In genomic region chr7:100843866-100844265, GRCm38 (mm10) we compare ENCODE assay signal across 14 mouse cellular contexts. TPM values are rescaled to one million over a fixed set of nuclear protein-coding genes. Genes with fewer than 3 reads are reported as not detected.
DNase-seq lines count a peak whose midpoint lies in the region; ATAC-seq and TF ChIP-seq lines count a peak whose summit lies in the region.
"Had no signal": no experiment of that assay in that cellular context is flagged by ENCODE, and none has a peak within 500 bp of the region (broad histone marks: within the 10 kb centered on the region; RNA-seq: fewer than 3 reads in every experiment).

No protein-coding gene starts in this region.

- peak overlapping the region; percentile 74; the same call in 1 of the 2 replicates for H3K27ac ChIP-seq in layer of hippocampus, adult 2 months
- H3K27ac ChIP-seq in left cerebral cortex, adult 2 months = no peak overlapping the region
- H3K27ac ChIP-seq: hindbrain, embryonic 13.5 days; macrophage; neural tube, embryonic 13.5 days had no signal

- intact Hi-C loops in left cerebral cortex, adult 2 months (cut with DNase I) = no loop called here

- no peak for DNase-seq in layer of hippocampus, adult 2 months (ENCODE audit: low spot score in 2 of 2)
- DNase-seq in layer of hippocampus, postnatal 10 days (ENCODE audit: low spot score in 2 of 2) = no peak
- peak; percentile 83 for DNase-seq in liver
- DNase-seq in left cerebral cortex, adult 2 months (ENCODE audit: extremely low spot score in 1 of 2, low spot score in 2 of 2) = no peak
- no peak for DNase-seq in Muller cell, postnatal 12 days (ENCODE audit: inconsistent ontology term)
- DNase-seq: cerebellum, adult 9-10 months; kidney, adult 2 months; retina, postnatal 1 day; thymus, adult 2 months had no signal

- peak; percentile 69 for ATAC-seq in erythroblast, adult 5-6 weeks (replicated peaks; ENCODE audit: low FRiP score, poor library complexity, severe bottlenecking)
- ATAC-seq in megakaryocyte-erythroid progenitor cell, adult 5-6 weeks (replicated peaks; ENCODE audit: low FRiP score, low TSS enrichment, poor library complexity, severe bottlenecking) = peak; percentile 49

- TF ChIP-seq CTCF in layer of hippocampus, adult 2 months (conservative IDR thresholded peaks at IDR 0.05) = no peak
- no peak for TF ChIP-seq CTCF in left cerebral cortex, adult 2 months (IDR thresholded peaks at IDR 0.05)

- H3K4me3 ChIP-seq in layer of hippocampus, adult 2 months = no peak overlapping the region
- no peak overlapping the region for H3K4me3 ChIP-seq in left cerebral cortex, adult 2 months
- H3K4me3 ChIP-seq: hindbrain, embryonic 13.5 days; neural tube, embryonic 13.5 days had no signal

RNA-seq across cellular contexts. Expression of gene Relt, which starts 19.4 kb away (rescaled TPM):
- total RNA-seq in layer of hippocampus, adult 2 months (2021) = 10 to 100 TPM; 11.2 to 13.2 TPM
- 1 to 10 TPM; 8.1 to 9.7 TPM for total RNA-seq in layer of hippocampus, postnatal 10 days (2021)
- 12.1 and 12.9 TPM in 2 replicates for total RNA-seq in erythroblast, adult 5-6 weeks (2015; ENCODE audit: low replicate concordance)
- total RNA-seq in erythroblast, adult 5-6 weeks (2017; ENCODE audit: low replicate concordance) = 11.6 and 14.8 TPM in 2 replicates
- 8.0 and 10.9 TPM in 2 replicates for total RNA-seq in megakaryocyte-erythroid progenitor cell, adult 5-6 weeks (2014; fragmentation: Nextera tagmentation)
- 5.2 and 6.4 TPM in 2 replicates for total RNA-seq in megakaryocyte-erythroid progenitor cell, adult 5-6 weeks (2017)
- 10 to 100 TPM; 14.1 to 18.6 TPM for total RNA-seq in left cerebral cortex, adult 2 months (2021)
